Comparison of ENCODE assay signal across 7 mouse cellular contexts in the genomic region with DNA sequence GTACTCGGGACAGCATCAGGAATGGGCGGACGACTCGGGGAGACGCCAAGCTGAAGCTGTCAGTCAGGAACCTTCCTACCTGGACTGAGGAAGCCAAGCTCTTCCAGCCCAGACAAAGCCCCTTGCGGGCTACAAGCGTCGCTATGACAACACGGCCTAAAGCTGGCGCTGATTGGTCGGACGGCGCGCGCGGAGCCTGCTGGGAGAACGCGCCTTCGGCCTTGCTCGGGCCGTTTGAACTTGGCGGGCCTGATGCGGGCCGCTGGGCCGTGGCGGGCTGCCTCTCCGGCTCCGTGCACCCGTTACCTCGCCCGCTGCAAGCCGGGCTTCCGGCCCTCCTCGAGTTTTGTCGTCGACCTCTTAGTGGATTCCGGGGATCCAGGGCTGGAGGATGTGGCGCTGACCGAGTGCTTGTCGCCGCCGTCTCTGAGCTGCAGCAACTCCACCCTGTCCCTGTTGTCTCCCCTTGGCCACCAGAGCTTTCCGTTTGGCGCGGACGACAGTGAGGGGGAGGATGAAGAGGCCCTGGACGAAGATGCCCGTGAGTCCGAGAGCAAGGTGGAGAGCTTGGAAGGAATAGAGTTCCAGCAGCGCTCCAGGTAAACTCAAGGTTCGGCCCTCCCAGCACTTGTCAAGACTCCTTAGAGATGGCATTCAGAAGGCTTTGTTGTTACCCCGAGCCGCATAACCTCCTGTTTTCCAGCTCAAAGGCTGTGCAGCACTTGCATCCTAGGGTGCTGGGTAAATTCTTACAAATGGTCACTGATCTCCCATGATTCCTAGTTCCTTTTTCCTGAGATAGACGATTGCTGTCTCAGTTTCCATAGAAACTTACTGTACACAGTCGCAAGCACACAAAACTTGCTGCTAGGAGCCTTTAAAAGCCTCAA. TPM values are rescaled to one million over a fixed set of nuclear protein-coding genes. Genes with fewer than 3 reads are reported as not detected.
A peak's percentile ranks its signal among the peaks of the same experiment; 100 is the strongest.
DNase-seq lines count a peak whose midpoint lies in the region; ATAC-seq and TF ChIP-seq lines count a peak whose summit lies in the region.

A gene (plus strand): TSS at position 202 of the 890 bp plus-strand sequence.

- ATAC-seq in intestine, postnatal 0 days: peak; percentile 98
- ATAC-seq in midbrain, embryonic 12.5 days (ENCODE audit: low FRiP score, low read depth): peak; percentile 100

- peak within 1 kb of the TSS; percentile 79 for H3K9ac ChIP-seq in intestine, postnatal 0 days (ENCODE audit: low read depth, low read length)
- peak within 1 kb of the TSS; percentile 90 for H3K9ac ChIP-seq in midbrain, embryonic 12.5 days (replicated peaks)

- under 1% methylated on average over 55 of the region's 55 CpGs for WGBS in intestine, postnatal 0 days
- WGBS in midbrain, embryonic 12.5 days: under 1% methylated on average over 55 of the region's 55 CpGs
- WGBS in small intestine, adult 2 months: under 1% methylated on average over 55 of the region's 55 CpGs

- peak within 1 kb of the TSS; percentile 87 for H3K4me2 ChIP-seq in intestine, postnatal 0 days (replicated peaks; ENCODE audit: low read depth)
- peak within 1 kb of the TSS; percentile 69 for H3K4me2 ChIP-seq in midbrain, embryonic 12.5 days (replicated peaks)

- no peaks in the 10 kb centered on the region for H3K27me3 ChIP-seq in intestine, postnatal 0 days (replicated peaks; ENCODE audit: control insufficient read depth, insufficient read depth, low read length)
- no peaks in the 10 kb centered on the region for H3K27me3 ChIP-seq in midbrain, embryonic 12.5 days
- no peaks in the 10 kb centered on the region for H3K27me3 ChIP-seq in small intestine, adult 2 months (ENCODE audit: control insufficient read depth, insufficient read depth, low read length)

- H3K4me1 ChIP-seq in intestine, postnatal 0 days (replicated peaks; ENCODE audit: control insufficient read depth, insufficient read depth, low read length): no peaks in the 10 kb centered on the region
- H3K4me1 ChIP-seq in midbrain, embryonic 12.5 days: peaks cover 20% of the 10 kb centered on the region
- no peaks in the 10 kb centered on the region; the same call in 1 of the 2 replicates for H3K4me1 ChIP-seq in small intestine, adult 2 months (ENCODE audit: control insufficient read depth, insufficient read depth, insufficient read length, low read length)

- H3K36me3 ChIP-seq in intestine, postnatal 0 days (ENCODE audit: control insufficient read depth, insufficient read depth): peaks cover 5% of the 10 kb centered on the region; the same call in 1 of the 2 replicates
- H3K36me3 ChIP-seq in midbrain, embryonic 12.5 days: peaks cover 14% of the 10 kb centered on the region
- peaks cover 7% of the 10 kb centered on the region for H3K36me3 ChIP-seq in small intestine, adult 2 months (ENCODE audit: control insufficient read depth, insufficient read depth, low read length)

- TF ChIP-seq CTCF in intestine, postnatal 0 days (IDR thresholded peaks at IDR 0.05; ENCODE audit: low read depth): no peak
- no peak for TF ChIP-seq CTCF in small intestine, adult 2 months (IDR thresholded peaks at IDR 0.05; ENCODE audit: extremely low read depth, insufficient read length, insufficient replicate concordance, low read depth, low read length)

- peak within 1 kb of the TSS; percentile 88 for H3K4me3 ChIP-seq in intestine, postnatal 0 days (ENCODE audit: low read depth, low read length)
- H3K4me3 ChIP-seq in midbrain, embryonic 12.5 days: peak within 1 kb of the TSS; percentile 80
- peak within 1 kb of the TSS; percentile 95 for H3K4me3 ChIP-seq in small intestine, adult 2 months (ENCODE audit: low read depth, low read length)

- H3K9me3 ChIP-seq in intestine, postnatal 0 days (ENCODE audit: control insufficient read depth): no peaks in the 10 kb centered on the region
- no peaks in the 10 kb centered on the region for H3K9me3 ChIP-seq in midbrain, embryonic 12.5 days

- peak; percentile 51; the same call in 1 of the 2 replicates for TF ChIP-seq POLR2A in small intestine, adult 2 months (IDR thresholded peaks at IDR 0.05; ENCODE audit: low read depth, low read length)

- DNase-seq in adrenal gland, adult 2 months: peak; percentile 95
- peak; percentile 92 for DNase-seq in embryo, embryonic 11.5 days (ENCODE audit: low read depth, low spot score)
- peak; percentile 77 to 93 for DNase-seq in gastrocnemius, postnatal 4 days (ENCODE audit: low spot score in 2 of 2)
- peak; percentile 95 for DNase-seq in left cerebral cortex, postnatal 4 days

- peak within 1 kb of the TSS; percentile 50 for H3K27ac ChIP-seq in intestine, postnatal 0 days (ENCODE audit: low read depth, low read length)
- H3K27ac ChIP-seq in midbrain, embryonic 12.5 days (replicated peaks): peak within 1 kb of the TSS; percentile 90
- H3K27ac ChIP-seq in small intestine, adult 2 months (ENCODE audit: insufficient read depth, low read depth, low read length): 0 out of 2 replicates have a peak within 1 kb of the TSS, but pooled peaks have one; percentile 23

- intact Hi-C loops in left cerebral cortex, postnatal 4 days (cut with DNase I): loop anchor here (5.0 to 10.0 kb wide), 2 partner anchors 101 to 187 kb away; a partner anchor contains a TSS

RNA-seq across cellular contexts. Expression of the gene that starts here (rescaled TPM):
- 1 to 10 TPM; 6.5 to 7.3 TPM for total RNA-seq in adrenal gland, adult 2 months (2021)
- polyA plus RNA-seq in adrenal gland, adult 2 months (2012; rRNA removed): 6.9 and 9.6 TPM in 2 replicates
- total RNA-seq in gastrocnemius, postnatal 4 days (2021): 10 to 100 TPM; 20.6 to 22.9 TPM
- 25.3 TPM in 2 replicates for polyA plus RNA-seq in intestine, postnatal 0 days (2015; fragmentation: Nextera tagmentation; extraction: Ambion mirVana)
- 10 to 100 TPM; 29.4 to 32.5 TPM for total RNA-seq in left cerebral cortex, postnatal 4 days (2021)
- 55.8 and 61.8 TPM in 2 replicates for polyA plus RNA-seq in midbrain, embryonic 12.5 days (2016; fragmentation: Nextera tagmentation; extraction: Ambion mirVana)
- 6.2 and 10.2 TPM in 2 replicates for polyA plus RNA-seq in small intestine, adult 2 months (2012; rRNA removed)

Comparison
In these comparisons a context has a peak if more than half of its experiments do, and no peak if none do; other contexts are left out.
1. Peak in every context shown above with its lines: DNase-seq, ATAC-seq, H3K4me3 ChIP-seq and H3K27ac ChIP-seq.
2. H3K27ac ChIP-seq: peak in every context shown above with its lines; median percentile 90 in midbrain, embryonic 12.5 days; 50 in intestine, postnatal 0 days; 23 in small intestine, adult 2 months.